Mouse (Mus musculus): Measurements from ENCODE around the gene Gm379.

Gene Gm379

GRCm38 (mm10) chrX:108664885-108665284 lies at the start of gene Gm379:
Gene Gm379 (minus strand): TSS chrX:108664891.
- DNase-seq: no peak

- DNase-seq: no peak
These were observed 39.6 kb upstream of the Gm379 start for GRCm38 (mm10) chrX:108704312-108704711.

- no peak for DNase-seq
These were observed 4.2 kb upstream of the Gm379 start for GRCm38 (mm10) chrX:108668868-108669267.

- no peak for DNase-seq
These were observed 42.7 kb downstream of the Gm379 start for GRCm38 (mm10) chrX:108621991-108622390.

GRCm38 (mm10) chrX:108620886-108621285 lies 43.8 kb downstream of the Gm379 start:
- no peak for DNase-seq
